Mouse (Mus musculus): ENCODE data around the gene Slc24a4.
A peak's percentile ranks its signal among the peaks of the same experiment; 100 is the strongest.

Gene Slc24a4

DNA sequence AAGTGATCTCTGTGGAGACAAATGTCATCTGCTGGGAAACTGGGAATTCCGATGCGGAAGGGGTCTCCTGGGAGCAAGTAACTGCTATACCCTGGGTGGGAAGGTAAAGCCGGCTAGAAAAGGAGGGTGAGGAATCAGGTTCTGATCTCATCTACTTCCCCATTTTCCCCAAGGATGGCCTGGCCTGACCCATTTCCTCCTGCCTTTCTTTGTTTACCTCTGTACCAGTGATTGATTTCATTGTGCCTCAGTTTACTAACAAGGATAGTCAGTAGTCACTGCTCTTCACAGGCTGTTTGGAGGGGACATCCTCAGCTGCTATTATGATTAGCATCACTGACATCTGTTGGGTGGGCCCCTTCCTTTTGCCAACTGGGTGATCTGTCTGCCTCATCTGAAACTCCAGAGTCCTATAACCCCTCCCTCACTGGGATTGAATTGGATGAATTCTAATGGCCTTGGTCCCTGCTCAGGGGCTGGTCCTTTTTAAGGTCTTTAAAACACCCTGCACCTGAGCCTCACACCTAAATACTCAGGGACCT lies 156.2 kb downstream of the Slc24a4 start:
- DNase-seq (ENCODE audit: low spot score in 2 of 2), result no peak

DNA sequence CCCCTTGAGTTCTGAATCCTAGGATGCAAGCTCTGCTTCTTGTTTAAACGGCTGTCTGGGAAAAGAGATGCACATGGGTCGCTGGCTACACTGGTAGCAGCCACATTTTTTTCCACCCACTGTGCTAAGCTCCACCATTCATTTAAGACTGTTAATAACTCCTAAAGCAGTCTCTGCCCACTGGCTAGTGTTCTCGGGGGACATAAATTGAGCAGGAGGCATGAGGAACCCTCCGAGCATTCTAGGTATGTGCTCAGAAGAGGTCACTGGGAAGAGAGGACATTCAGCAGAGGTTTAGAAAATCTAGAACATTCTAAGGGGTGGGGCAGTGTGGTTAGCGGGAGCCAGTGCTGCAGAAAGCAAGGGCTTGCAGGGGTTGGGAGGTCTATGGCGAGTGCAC lies 156.8 kb downstream of the Slc24a4 start:
- no peak for DNase-seq (ENCODE audit: low spot score in 2 of 2)

DNA sequence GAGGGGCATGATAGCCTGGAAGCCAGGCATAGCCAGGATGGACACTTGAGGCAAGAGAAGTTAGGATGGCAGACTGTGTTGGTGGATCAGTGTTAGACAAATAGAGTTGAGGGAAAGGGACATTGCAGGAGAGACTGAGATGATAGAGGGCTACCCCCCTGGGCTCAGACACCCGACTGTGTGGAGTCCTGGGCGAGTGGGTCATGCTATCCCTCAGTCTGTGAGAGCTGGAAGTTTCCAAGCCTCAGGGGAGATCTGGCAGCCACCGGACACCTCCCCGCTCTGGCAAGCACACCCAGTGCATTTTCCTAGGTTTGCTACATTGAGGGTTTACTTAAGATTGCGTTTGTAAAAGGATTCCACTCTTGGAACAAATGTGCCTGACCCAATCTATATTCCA lies 157.2 kb downstream of the Slc24a4 start:
- DNase-seq (ENCODE audit: low spot score in 2 of 2), result no peak

DNA sequence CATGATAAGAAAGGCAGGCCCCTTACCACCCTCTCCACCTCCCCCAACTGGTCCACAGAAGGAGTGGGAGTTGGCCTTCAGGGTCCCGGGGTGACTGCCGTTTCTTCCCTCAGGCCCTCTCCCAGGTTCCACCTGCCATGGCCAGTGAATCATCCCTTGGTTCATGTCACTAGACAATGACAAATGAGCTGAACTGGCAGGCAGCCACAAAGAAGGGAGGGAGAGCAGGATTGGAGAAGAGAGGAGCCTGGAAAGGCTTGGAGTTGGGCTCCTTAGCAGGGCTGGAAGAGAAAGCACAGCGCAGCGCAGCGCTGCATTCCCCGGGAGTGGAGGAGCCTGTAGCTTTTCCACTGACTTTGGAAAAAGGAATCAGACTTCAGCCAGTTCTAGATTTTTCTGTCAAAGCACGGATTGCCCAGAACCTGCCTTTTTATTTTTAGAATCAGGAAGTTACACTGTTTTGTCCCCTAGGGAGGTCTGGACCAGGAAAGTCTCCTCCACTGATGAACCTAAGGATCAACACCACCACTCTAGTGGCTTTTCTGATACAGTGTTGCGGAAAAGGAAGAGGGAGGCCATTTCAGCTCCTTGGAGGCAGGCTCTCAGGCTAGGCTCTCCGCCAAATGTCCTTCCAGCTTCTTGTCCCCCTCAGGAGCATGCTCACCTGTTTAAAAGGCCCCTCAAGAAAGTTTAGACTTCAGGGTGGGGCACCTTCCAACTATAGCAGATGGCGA lies 158.3 kb downstream of the Slc24a4 start:
- DNase-seq (ENCODE audit: low spot score in 2 of 2), result no peak

DNA sequence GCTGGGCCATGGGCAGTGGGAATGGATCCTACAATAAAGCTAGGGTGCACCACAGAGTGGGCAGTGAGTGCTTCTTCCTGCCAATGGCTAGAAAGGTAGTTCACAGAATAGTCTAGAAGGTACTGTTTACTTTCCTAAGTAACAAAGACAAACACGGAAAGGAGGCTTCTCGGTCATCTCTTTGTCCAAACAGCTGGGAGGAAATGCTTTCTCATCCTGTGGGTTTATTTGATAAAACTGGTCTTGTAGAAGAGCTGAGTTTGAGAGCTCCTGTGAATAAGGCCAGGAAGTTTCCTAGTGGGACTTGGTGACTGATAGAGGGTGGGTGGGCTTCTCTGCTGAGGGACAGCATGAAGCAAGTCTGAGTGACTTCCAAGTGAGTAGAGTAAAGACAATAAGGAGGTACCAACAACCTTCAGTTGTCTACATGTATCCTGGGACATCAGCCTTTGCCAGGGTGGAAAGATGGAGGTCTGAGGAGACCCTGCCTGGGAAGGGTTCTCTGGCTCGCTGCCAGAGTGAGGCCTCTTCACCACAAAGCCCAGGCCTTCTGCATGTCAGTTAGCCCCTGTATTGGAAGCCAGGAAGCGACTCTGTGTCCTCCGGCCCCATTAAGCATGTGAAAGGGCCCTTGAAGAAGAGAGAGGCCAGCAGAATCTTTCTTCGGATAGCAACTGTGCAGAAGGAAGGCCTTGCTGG lies 159.5 kb downstream of the Slc24a4 start:
- DNase-seq (ENCODE audit: low spot score in 2 of 2), result no peak

DNA sequence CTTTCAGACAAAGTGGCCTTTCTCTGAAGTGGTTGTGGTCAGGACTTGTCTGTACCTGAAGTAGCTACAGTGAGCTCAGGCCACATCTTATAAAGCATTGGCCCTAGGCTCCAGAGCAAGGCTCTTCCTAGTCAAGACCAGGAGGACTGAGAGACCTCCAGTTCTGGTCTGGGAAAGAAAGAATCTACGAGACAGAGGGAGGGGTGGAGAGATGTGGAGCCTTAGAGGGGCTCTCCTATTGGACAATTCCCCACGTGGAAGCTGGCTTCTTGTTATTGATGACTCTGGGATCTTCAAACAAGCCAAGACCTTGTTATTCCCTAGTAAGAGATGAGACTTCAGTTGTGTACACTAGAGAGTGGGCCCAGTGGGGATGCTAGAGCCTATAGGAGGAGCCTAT lies 160.3 kb downstream of the Slc24a4 start:
- DNase-seq (ENCODE audit: low spot score in 2 of 2), result no peak

DNA sequence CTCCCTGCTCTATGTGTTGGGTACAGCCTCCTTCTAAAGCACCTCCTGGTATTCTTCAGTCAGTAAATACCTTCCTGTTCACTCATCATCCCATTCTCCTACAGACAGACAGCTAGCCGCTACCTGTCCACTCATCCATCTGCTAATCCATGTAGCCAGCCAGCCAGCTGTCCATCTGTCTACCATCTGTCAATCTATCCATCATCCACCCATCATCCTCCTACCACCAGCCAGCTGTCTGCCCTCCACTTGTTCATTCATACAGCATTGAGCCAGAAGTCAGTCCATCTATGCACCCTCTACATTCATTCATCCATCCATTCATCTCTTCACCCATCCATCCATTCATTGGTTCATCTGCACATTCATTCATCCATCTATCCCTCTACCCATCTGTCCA lies 161.0 kb downstream of the Slc24a4 start:
- no peak for DNase-seq (ENCODE audit: low spot score in 2 of 2)

DNA sequence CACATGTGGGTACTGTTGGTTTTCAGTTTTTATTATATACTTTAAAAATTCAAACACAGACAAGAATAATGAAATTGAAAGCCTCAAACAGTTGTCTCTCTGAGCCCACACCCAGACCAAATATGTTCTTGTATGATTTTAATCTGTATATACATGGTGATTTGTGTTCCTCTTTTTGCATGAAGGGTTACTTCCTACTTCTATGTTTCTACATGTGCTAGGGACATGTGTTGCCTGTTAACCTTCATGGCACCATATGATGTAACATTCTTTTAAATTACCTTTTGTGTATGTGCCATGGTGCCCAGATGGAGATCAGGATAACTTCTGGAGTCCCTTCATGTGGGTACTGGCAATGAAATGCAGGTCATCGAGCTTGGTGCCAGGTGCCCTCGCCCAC lies 162.1 kb downstream of the Slc24a4 start:
- no peak for DNase-seq (ENCODE audit: low spot score in 2 of 2)

DNA sequence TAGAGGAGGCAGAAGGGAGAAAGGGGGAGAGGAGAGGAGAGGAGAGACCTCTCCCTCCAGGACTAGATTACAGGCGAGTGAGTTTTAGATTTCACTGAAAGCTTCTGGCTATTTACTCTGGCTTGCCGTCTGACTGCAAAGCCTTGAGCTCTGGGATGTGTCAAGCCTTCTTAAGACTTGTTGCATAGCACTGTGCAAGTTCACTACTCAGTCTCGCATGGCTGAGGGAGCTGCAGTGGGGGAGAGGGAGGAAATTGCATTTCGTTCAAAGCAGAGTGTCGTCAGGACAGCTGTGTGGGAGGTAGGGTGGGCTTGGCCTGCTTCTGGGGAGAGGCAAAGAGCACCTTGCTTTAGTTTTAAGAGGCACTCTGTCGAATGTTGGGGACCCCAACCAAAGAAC lies 163.2 kb downstream of the Slc24a4 start:
- no peak for DNase-seq (ENCODE audit: low spot score in 2 of 2)

DNA sequence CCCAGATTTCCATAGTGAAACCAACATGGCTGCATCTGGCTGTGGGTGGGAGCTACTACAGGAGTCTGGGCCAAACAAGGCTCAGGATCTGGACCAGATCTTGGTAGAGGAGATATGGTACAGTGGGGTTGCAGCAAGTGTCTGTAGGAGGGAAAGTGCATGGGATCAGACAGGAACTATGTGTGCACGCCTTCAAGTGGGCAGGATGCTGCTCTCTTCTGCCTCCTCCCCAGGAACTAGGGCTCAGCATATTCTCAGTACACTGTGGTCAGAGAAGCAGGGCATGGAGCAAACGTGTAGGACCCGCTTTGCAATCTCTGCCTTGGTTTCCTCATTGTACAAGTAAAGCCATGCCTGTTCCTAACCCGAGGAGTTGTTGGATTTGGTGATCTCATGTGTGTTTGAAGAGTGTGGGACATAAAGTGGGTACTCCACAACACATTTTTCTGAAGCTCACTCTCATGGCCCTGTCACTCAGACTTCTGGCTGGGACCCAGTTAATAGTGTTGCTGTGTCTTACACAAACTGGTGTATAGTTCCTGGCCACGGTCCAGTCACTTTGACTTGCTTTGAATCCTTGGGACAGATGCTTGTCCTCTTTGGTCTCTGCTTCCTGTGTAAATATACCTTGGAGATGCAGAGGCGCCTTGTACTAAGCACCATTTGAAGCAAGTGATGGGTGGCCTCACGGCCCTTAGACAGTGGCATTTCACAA lies 164.1 kb downstream of the Slc24a4 start:
- DNase-seq (ENCODE audit: low spot score in 2 of 2), result no peak

DNA sequence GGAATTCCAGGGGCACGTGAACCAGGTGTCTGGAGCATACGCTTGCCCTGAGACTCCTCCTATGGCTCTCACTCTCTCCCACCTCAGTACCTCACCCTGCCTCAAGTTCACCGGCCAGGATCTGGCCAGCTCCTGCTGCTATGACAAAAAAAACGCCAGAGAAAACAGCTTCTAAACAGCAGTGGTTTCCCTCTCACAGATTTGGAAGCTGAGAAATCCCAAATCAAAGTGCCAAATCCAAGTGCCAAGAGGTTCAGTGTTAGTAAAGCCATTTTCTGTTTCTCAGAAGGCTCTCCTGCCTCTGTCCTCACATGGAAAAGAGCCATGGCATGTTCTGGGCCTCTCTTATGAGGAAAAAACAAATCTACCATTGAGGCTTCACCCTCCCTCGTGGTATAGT lies 166.1 kb downstream of the Slc24a4 start:
- no peak for DNase-seq (ENCODE audit: low spot score in 2 of 2)

DNA sequence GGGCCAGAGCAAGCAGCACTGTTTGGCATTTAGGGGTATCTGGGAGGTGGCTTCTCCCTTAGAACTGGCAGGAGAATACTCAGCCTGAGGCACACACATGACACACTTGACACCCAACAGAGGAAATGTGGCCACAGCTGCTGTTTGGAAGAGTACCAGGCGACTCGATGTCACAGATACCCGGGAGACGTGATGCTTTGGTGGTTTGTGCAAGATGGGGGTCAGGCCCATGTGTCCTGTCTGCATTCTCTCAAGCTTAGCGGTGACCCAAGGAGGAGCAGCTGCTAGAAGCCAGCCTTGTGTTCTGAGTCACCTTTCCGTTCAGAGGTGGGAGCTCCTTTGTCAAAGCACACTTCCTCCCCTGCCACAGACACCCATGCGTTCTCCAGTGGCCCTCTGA lies 166.7 kb downstream of the Slc24a4 start:
- no peak for DNase-seq (ENCODE audit: low spot score in 2 of 2)

DNA sequence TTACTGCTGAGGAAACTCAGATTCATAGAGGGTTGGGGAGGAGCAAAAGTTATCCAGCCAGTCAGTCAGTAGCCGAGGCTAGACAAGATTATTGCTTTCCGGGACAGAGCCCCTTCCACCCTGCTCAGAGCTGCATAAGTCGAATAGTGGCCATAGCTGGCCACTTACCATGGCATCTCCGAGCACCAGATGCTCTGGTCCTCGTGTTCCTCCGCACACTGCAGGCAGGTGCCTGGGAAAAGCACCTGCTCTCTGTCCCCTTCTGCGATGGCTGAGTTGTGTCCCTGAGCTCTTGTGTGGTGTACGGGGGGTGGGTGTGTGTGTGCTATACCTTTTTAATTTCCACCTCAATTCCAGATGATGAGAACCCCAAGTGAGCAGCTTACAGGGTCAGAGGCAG lies 167.1 kb downstream of the Slc24a4 start:
- DNase-seq (ENCODE audit: low spot score in 2 of 2), result no peak

DNA sequence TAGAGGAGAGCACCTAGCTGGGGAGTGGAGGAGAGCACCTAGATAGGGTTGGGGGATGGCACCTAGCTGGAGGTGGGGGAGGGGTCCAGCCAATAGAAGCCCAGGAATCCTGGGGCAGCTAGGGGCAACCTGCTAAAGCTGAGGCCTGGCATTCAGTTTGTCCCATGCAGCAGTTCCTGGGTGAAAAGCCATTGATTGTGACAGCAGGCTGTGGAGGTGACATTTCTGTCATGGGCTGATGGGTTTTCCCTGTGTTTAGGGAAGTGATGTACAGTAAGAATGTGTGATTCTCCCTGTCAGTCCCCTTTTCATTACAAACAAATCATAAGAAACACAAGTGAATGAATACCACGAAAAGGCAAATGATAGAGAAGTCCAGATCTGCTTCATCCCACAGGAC lies 167.8 kb downstream of the Slc24a4 start:
- no peak for DNase-seq (ENCODE audit: low spot score in 2 of 2)

DNA sequence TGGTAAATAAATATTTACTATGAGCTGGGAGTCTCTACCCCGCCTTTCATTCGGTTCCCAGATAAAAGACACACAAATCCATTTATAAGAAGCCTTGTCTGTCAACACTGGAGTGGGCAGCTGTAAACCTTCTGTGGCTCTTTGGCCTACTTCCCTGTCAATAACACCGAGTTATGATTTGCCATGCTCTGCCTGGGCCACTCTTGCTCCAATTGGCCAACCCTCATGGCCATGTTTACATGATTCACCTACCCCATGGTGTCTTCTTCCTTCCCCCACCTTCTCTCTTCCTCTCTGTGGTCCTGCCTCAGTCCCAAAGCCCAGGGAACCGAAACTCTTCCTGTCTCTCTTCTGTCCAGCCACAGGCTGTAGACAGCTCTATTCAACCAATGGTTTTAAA lies 168.4 kb downstream of the Slc24a4 start:
- DNase-seq (ENCODE audit: low spot score in 2 of 2), result no peak

DNA sequence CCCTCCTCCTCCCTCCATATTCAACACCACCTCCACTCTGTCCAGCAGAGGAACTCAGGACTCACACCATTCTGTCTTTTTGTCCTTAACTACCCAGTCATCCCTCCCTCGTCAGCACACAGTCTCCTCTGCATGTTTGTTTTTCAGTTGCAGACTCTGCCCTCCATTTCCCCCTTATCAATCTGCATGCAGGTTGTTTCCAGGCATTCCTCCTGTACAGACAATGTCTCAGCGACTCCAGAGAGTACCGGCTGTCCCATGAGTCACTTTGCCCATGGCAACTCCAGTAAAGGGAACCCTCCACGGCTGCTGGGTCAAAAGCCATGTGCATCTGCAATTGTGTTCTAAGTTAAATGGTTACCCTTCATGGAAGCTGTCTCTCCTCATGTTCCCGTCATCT lies 170.7 kb downstream of the Slc24a4 start:
- no peak for DNase-seq (ENCODE audit: low spot score in 2 of 2)

DNA sequence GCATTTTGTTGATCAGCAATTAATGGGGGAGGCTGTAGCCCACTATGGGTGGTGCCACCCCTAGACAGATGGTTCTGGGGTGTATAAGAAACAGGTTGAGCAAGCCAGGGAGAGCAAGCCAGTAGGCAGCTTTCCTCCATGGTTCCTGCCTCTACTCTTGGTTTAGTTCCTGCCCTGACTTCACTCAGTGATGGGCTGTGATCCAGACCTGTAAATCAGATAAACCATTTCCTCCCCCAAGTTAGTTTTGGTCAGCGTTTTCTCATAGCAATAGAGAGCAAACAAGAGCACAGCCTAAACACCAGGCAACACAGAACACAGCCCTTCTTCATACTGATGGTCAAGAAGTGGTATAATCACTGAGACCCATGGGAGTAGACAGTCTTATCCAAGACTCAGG lies 173.1 kb downstream of the Slc24a4 start:
- DNase-seq (ENCODE audit: low spot score in 2 of 2), result no peak

DNA sequence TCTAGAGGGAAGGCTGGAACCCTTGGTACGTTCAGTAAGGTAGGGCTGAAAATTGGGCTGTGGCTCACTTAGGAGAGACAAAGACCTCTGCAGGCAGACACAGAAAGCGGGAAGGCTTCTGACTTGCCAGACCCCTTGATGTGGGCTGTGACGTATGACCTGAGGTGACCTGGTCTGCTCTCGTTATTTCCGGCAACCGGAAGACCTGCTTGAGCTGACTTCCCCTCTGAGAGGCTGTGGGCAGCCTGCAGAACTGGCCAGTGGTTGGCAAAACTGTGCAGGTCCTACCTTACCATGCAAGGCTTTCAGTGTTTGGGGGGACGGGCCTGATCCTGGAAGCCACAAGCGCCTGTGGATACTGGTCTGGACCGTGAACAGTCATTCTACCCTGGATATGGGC lies 173.8 kb downstream of the Slc24a4 start:
- DNase-seq (ENCODE audit: low spot score in 2 of 2), result peak in 1 of 2 experiments; percentile 26

DNA sequence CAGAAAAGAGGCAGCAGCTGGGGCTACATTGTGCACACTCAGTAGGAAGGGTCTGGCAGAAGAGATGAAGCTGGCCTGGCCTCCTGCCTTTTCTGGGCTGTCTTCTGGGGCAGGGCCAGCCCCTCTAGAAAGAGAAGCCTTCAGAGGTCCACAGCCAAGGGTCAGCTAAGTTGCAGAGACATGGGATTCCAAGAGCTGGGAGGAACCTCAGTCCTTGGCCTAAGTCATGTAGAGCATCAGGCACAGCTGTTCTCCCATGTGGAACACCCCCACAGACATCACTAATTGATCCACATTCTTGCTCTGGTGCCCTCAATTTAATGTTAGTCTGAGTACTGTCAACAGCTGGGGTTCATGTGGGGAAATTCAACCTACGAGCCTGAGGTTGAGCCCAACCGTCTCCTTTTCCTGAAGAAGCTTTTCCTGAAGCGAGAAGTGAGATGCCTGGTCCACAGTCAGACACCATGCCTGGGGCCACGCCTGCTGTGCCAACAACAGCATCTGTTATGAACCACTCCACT lies 174.4 kb downstream of the Slc24a4 start:
- DNase-seq (ENCODE audit: low spot score in 2 of 2), result no peak

DNA sequence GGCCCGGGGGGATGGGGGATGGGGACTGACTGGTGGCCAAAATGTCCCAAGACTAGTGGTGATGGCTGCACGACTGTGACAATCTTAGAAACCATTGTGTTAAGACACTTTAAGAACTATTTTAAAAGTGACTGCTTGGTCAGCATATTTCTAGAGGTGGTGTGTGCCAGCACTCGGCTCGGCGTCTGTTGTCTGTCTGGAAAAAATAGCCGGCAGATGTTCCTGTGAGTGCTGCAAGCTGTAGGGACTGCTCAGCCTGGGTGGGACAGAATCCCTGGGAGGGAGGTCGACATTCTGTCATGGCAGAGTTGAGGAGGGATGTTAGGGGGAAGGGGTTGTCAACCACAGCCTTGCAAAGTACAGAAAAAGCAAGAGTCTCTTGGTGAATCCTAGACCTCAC lies 175.3 kb downstream of the Slc24a4 start:
- DNase-seq (ENCODE audit: low spot score in 2 of 2), result no peak

DNA sequence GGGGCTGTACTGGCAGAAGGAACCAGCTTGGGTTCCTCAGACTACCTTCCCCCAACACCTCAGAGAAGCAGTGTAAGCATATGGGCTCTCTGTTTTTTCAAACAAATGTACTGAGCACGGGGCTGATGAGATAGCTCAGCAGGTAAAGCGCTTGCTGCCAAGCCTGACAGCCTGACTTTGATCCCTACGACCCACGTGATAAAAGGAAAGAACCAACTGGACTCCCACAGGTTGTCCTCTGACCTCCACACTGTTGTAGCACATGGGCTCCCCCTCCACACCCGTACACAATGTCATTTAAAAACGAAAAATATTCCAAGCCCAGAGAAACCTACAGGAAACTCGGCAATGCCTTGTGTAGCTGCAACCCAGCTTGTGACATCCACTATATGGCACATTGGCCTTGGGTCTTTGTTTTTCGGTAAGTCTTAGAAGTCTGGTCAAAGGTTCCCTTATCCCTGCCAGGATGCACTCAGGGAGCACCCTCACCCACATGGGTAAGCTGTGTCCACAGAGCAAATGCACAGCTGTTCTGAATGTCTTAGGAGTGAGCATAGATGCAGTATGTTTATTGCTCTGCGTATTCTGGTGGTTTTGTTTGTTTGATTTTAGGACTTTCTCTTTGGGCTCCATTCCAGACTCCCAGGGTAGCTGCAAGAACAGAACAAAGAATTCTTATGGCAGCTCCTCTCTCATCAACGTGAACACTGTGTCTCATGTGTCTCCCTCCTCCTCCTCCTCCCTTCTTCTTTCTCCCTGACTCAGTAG lies 176.7 kb downstream of the Slc24a4 start:
- no peak for DNase-seq (ENCODE audit: low spot score in 2 of 2)

DNA sequence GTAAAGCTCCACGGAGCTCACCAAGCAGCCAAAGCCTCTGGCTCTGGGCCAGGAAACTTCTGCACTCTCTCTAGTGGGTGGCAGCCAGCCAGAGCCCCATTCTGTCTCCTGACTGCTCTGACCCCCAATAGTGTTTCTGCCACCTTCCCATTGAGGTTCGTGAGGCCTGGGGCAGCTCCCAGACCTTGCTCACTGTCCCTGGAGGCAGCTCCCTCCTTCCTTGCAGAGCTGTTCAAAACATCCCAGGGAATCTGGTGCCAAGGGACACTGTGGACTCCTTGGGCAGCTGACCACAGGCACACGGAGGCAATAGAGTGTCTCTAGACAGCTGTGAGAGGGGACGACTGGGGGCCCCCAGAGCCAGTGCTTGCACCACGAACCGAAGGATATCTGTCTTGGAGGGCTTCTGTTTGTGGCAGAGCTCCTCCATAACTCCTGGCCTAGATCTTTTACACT lies 179.5 kb downstream of the Slc24a4 start:
- peak in 1 of 2 experiments; percentile 39 for DNase-seq (ENCODE audit: low spot score in 2 of 2)

Measured in frontal cortex, postnatal 10 days (tissue).